Mouse (Mus musculus): ENCODE results near the gene Tmem150c. TPM values are rescaled to one million over a fixed set of nuclear protein-coding genes. Genes with fewer than 3 reads are reported as not detected.
A peak's percentile ranks its signal among the peaks of the same experiment; 100 is the strongest.

Tmem150c gene
- polyA plus RNA-seq, 1 experiment from 2014 or later = 4.5 TPM

DNA sequence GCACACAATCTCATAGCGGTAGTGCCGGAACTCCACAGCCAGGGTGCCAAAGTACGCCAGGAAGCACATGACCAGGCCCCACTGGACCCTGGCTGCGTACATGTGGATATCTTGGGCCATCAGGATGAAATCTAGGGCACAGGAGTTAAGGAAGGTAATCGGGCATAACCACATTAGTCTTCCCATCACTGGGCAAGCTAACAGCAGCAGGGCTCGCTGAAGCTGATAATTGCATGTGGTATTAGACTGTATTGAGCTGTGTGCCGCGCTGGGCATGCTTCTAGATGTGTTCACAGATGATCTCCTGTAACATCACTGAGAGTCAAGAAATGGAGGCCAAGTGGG lies 79.7 kb downstream of the Tmem150c start:
- Histone ChIP-seq H3K4me1 (ENCODE audit: control insufficient read depth, insufficient read depth, low read length) (no peaks in the 10 kb centered on the region; the same call in 1 of the 2 replicates), H3K36me3 (ENCODE audit: control insufficient read depth, insufficient read depth, low read length) (no peaks in the 10 kb centered on the region), H3K27me3 (ENCODE audit: control insufficient read depth, insufficient read depth, low read length) (no peaks in the 10 kb centered on the region), H3K27ac (ENCODE audit: low read depth, low read length) (no peak overlapping the region), H3K4me3 (ENCODE audit: low read depth, low read length) (no peak overlapping the region), H3K9me3 (ENCODE audit: control insufficient read depth, low read length) (no peaks in the 10 kb centered on the region), H3K4me2 (ENCODE audit: low read depth) (peak overlapping the region; percentile 44; the same call in 1 of the 2 replicates), H3K9ac (ENCODE audit: low read length) (no peak overlapping the region)
- WGBS = 79% methylated on average over 8 of the region's 8 CpGs
- no peak for DNase-seq (ENCODE audit: low spot score)
- ATAC-seq (ENCODE audit: insufficient read depth, low FRiP score, low TSS enrichment) = no peak

- Histone ChIP-seq H3K27ac (ENCODE audit: low read depth, low read length) (no peak overlapping the region), H3K27me3 (ENCODE audit: control insufficient read depth, insufficient read depth, low read length) (no peaks in the 10 kb centered on the region), H3K4me1 (ENCODE audit: control insufficient read depth, insufficient read depth, low read length) (no peaks in the 10 kb centered on the region; the same call in 1 of the 2 replicates), H3K4me3 (ENCODE audit: low read depth, low read length) (peak overlapping the region; percentile 30), H3K9me3 (ENCODE audit: control insufficient read depth, low read length) (no peaks in the 10 kb centered on the region), H3K9ac (ENCODE audit: low read length) (peak overlapping the region; percentile 48), H3K4me2 (ENCODE audit: low read depth) (peak overlapping the region; percentile 44), H3K36me3 (ENCODE audit: control insufficient read depth, insufficient read depth, low read length) (no peaks in the 10 kb centered on the region)
- ATAC-seq (ENCODE audit: insufficient read depth, low FRiP score, low TSS enrichment) (peak; percentile 55), DNase-seq (ENCODE audit: low spot score) (peak; percentile 35)
- WGBS = 35% methylated on average over 36 of the region's 36 CpGs
Measured at GRCm38 (mm10) chr5:100079040-100079930, 80.3 kb downstream of the Tmem150c start.

DNA sequence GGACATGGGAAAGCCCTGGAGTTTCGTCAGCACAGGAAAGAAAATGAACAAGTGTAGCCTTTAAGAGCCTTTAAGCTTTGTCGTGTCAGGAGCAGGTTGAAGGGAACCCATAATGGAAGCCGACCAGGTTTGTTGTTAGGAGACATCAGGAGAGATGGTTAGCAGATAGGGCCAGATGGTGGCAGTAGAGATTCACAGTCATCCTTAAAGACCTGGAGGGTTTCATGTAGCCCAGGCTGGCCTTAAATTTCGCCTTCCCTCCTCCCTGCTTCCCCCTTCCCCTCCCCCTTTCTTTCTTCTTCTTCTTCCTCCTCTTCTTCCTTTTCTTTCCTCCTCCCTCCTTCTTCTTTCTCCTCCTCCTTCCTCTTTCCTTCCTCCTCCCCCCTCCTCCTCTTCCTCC lies 85.0 kb downstream of the Tmem150c start:
- Histone ChIP-seq H3K9ac (ENCODE audit: low read length) (no peak overlapping the region), H3K27ac (ENCODE audit: low read depth, low read length) (no peak overlapping the region), H3K27me3 (ENCODE audit: control insufficient read depth, insufficient read depth, low read length) (no peaks in the 10 kb centered on the region), H3K4me2 (ENCODE audit: low read depth) (no peak overlapping the region), H3K9me3 (ENCODE audit: control insufficient read depth, low read length) (no peaks in the 10 kb centered on the region), H3K36me3 (ENCODE audit: control insufficient read depth, insufficient read depth, low read length) (no peaks in the 10 kb centered on the region; the same call in 1 of the 2 replicates), H3K4me1 (ENCODE audit: control insufficient read depth, insufficient read depth, low read length) (no peaks in the 10 kb centered on the region; the same call in 1 of the 2 replicates), H3K4me3 (ENCODE audit: low read depth, low read length) (no peak overlapping the region)
- no peak for DNase-seq (ENCODE audit: low spot score)
- no peak for ATAC-seq (ENCODE audit: insufficient read depth, low FRiP score, low TSS enrichment)
- WGBS = 64% methylated on average over 4 of the region's 4 CpGs

- no peak overlapping the region for H3K27ac ChIP-seq (ENCODE audit: low read depth, low read length)
- no peaks in the 10 kb centered on the region for H3K9me3 ChIP-seq (ENCODE audit: control insufficient read depth, low read length)
- no peaks in the 10 kb centered on the region for H3K27me3 ChIP-seq (ENCODE audit: control insufficient read depth, insufficient read depth, low read length)
- WGBS = 92% methylated on average over 9 of the region's 9 CpGs
- ATAC-seq (ENCODE audit: insufficient read depth, low FRiP score, low TSS enrichment) (no peak), DNase-seq (ENCODE audit: low spot score) (no peak)
- H3K4me2 ChIP-seq (ENCODE audit: low read depth) = no peak overlapping the region
- H3K9ac ChIP-seq (ENCODE audit: low read length) = no peak overlapping the region
- H3K4me1 ChIP-seq (ENCODE audit: control insufficient read depth, insufficient read depth, low read length) = no peaks in the 10 kb centered on the region
- no peaks in the 10 kb centered on the region; the same call in 1 of the 2 replicates for H3K36me3 ChIP-seq (ENCODE audit: control insufficient read depth, insufficient read depth, low read length)
- H3K4me3 ChIP-seq (ENCODE audit: low read depth, low read length) = no peak overlapping the region
Measured at GRCm38 (mm10) chr5:100072557-100072956, 87.1 kb downstream of the Tmem150c start.

GRCm38 (mm10) chr5:100071541-100071940 lies 88.1 kb downstream of the Tmem150c start:
- Histone ChIP-seq H3K36me3 (ENCODE audit: control insufficient read depth, insufficient read depth, low read length) (no peaks in the 10 kb centered on the region; the same call in none of the 2 replicates), H3K9ac (ENCODE audit: low read length) (no peak overlapping the region), H3K4me1 (ENCODE audit: control insufficient read depth, insufficient read depth, low read length) (no peaks in the 10 kb centered on the region), H3K4me3 (ENCODE audit: low read depth, low read length) (no peak overlapping the region), H3K27ac (ENCODE audit: low read depth, low read length) (no peak overlapping the region), H3K9me3 (ENCODE audit: control insufficient read depth, low read length) (no peaks in the 10 kb centered on the region), H3K4me2 (ENCODE audit: low read depth) (no peak overlapping the region), H3K27me3 (ENCODE audit: control insufficient read depth, insufficient read depth, low read length) (no peaks in the 10 kb centered on the region)
- 94% methylated on average over 5 of the region's 5 CpGs for WGBS
- no peak for ATAC-seq (ENCODE audit: insufficient read depth, low FRiP score, low TSS enrichment)
- no peak for DNase-seq (ENCODE audit: low spot score)

- Histone ChIP-seq H3K4me2 (ENCODE audit: low read depth) (no peak overlapping the region), H3K9me3 (ENCODE audit: control insufficient read depth, low read length) (no peaks in the 10 kb centered on the region), H3K9ac (ENCODE audit: low read length) (no peak overlapping the region), H3K27me3 (ENCODE audit: control insufficient read depth, insufficient read depth, low read length) (no peaks in the 10 kb centered on the region), H3K4me1 (ENCODE audit: control insufficient read depth, insufficient read depth, low read length) (no peaks in the 10 kb centered on the region), H3K4me3 (ENCODE audit: low read depth, low read length) (no peak overlapping the region), H3K36me3 (ENCODE audit: control insufficient read depth, insufficient read depth, low read length) (no peaks in the 10 kb centered on the region; the same call in none of the 2 replicates), H3K27ac (ENCODE audit: low read depth, low read length) (no peak overlapping the region)
- peak; percentile 88 for DNase-seq (ENCODE audit: low spot score)
- no peak for ATAC-seq (ENCODE audit: insufficient read depth, low FRiP score, low TSS enrichment)
- 29% methylated on average over 3 of the region's 3 CpGs for WGBS
Measured at GRCm38 (mm10) chr5:100070255-100070654, 89.4 kb downstream of the Tmem150c start.

DNA sequence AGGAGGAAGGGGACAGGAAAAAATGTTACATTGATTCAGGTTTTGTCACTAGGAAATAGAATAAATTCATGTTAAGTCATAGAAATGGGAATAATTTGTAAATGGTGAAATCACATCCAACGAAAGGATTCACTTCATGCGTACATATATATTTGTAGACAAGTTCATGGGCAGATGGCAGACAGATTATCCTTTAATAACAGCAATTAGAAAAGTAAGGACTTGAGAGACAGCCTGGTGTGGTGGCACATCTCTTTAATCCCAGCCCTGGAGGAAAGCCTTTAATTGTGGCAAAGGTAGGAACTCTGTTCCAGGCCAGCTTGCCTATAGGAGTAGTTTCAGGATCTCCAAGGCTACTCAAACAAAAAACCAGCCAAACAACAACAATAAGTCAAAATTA lies 90.1 kb downstream of the Tmem150c start:
- DNase-seq (ENCODE audit: low spot score) = no peak

GRCm38 (mm10) chr5:100067579-100067978 lies 92.0 kb downstream of the Tmem150c start:
- Histone ChIP-seq H3K4me2 (ENCODE audit: low read depth) (no peak overlapping the region), H3K27me3 (ENCODE audit: control insufficient read depth, insufficient read depth, low read length) (no peaks in the 10 kb centered on the region), H3K9me3 (ENCODE audit: control insufficient read depth, low read length) (no peaks in the 10 kb centered on the region), H3K4me3 (ENCODE audit: low read depth, low read length) (no peak overlapping the region), H3K27ac (ENCODE audit: low read depth, low read length) (no peak overlapping the region), H3K4me1 (ENCODE audit: control insufficient read depth, insufficient read depth, low read length) (no peaks in the 10 kb centered on the region), H3K9ac (ENCODE audit: low read length) (no peak overlapping the region), H3K36me3 (ENCODE audit: control insufficient read depth, insufficient read depth, low read length) (peaks cover 3% of the 10 kb centered on the region)
- 96% methylated on average over 16 of the region's 16 CpGs for WGBS
- DNase-seq (ENCODE audit: low spot score) (no peak), ATAC-seq (ENCODE audit: insufficient read depth, low FRiP score, low TSS enrichment) (no peak)

More for the DNA sequence above, 90.1 kb downstream of the Tmem150c start:
- Histone ChIP-seq H3K27me3 (ENCODE audit: control insufficient read depth, insufficient read depth, low read length) (no peaks in the 10 kb centered on the region), H3K4me3 (ENCODE audit: low read depth, low read length) (no peak overlapping the region), H3K9ac (ENCODE audit: low read length) (no peak overlapping the region), H3K4me1 (ENCODE audit: control insufficient read depth, insufficient read depth, low read length) (no peaks in the 10 kb centered on the region), H3K27ac (ENCODE audit: low read depth, low read length) (no peak overlapping the region), H3K4me2 (ENCODE audit: low read depth) (no peak overlapping the region), H3K9me3 (ENCODE audit: control insufficient read depth, low read length) (no peaks in the 10 kb centered on the region), H3K36me3 (ENCODE audit: control insufficient read depth, insufficient read depth, low read length) (no peaks in the 10 kb centered on the region; the same call in none of the 2 replicates)
- ATAC-seq (ENCODE audit: insufficient read depth, low FRiP score, low TSS enrichment) = no peak
- 94% methylated on average over 2 of the region's 2 CpGs for WGBS

GRCm38 (mm10) chr5:100060876-100061275 lies 98.7 kb downstream of the Tmem150c start:
- Histone ChIP-seq H3K9ac (ENCODE audit: low read length) (no peak overlapping the region), H3K4me2 (ENCODE audit: low read depth) (no peak overlapping the region), H3K36me3 (ENCODE audit: control insufficient read depth, insufficient read depth, low read length) (peaks cover 9% of the 10 kb centered on the region), H3K4me3 (ENCODE audit: low read depth, low read length) (no peak overlapping the region), H3K4me1 (ENCODE audit: control insufficient read depth, insufficient read depth, low read length) (peaks cover 4% of the 10 kb centered on the region; the same call in 1 of the 2 replicates), H3K27ac (ENCODE audit: low read depth, low read length) (no peak overlapping the region), H3K9me3 (ENCODE audit: control insufficient read depth, low read length) (no peaks in the 10 kb centered on the region; the same call in 1 of the 2 replicates), H3K27me3 (ENCODE audit: control insufficient read depth, insufficient read depth, low read length) (no peaks in the 10 kb centered on the region)
- ATAC-seq (ENCODE audit: insufficient read depth, low FRiP score, low TSS enrichment) (no peak), DNase-seq (ENCODE audit: low spot score) (no peak)
- 96% methylated on average over 14 of the region's 14 CpGs for WGBS

Measured in neural tube, embryonic 11.5 days (tissue).